Mouse (Mus musculus) C2C12 (cell line): ENCODE measurements at regions not wholly inside any gene's neighbourhood (a gene's known extent, or its start where the extent isn't known, plus 50 kb on each side); places are given as distances from the start of the nearest gene placed in this dataset.

Experiments
- CTCF ChIP-seq: IDR thresholded peaks from one replicate; pipeline ENCODE4 v1.5.1; 2011; ENCODE audit not compliant: control insufficient read depth, insufficient read depth, insufficient read length
- MAX ChIP-seq: IDR thresholded peaks from one replicate; pipeline ENCODE4 v1.6.1; 2011; ENCODE audit warnings: mild to moderate bottlenecking, control low read depth
- MYOD1 ChIP-seq: IDR thresholded peaks from one replicate; pipeline ENCODE4 v1.6.1; 2011; ENCODE audit warnings: low read depth; ENCODE audit not compliant: control insufficient read depth, insufficient read length
- USF1 ChIP-seq: IDR thresholded peaks from one replicate; pipeline ENCODE4 v1.6.1; 2011; ENCODE audit warnings: low read depth, mild to moderate bottlenecking, control low read depth, moderate library complexity

GRCm38 (mm10) chrX:11412316-11412826, 84.7 kb downstream of the H2al1j start:
- no peak for TF ChIP-seq CTCF
- no peak for TF ChIP-seq USF1
- no peak for TF ChIP-seq MYOD1
- TF ChIP-seq MAX, result no peak
